Mouse (Mus musculus) gastrocnemius, postnatal 10 days (tissue): ENCODE results near the gene Zfp385b. TPM values are rescaled to one million over a fixed set of nuclear protein-coding genes. Genes with fewer than 3 reads are reported as not detected.

Source experiments
- DNase-seq: peaks from one replicate; pipeline ENCODE4 v3.0.0; 2021; ENCODE audit warnings: mixed read lengths
- total RNA-seq, 2 experiments: library from RNA; stranded (reverse); gene quantifications; 2 replicates each; pipeline ENCODE4 v1.2.3; 2021

Gene Zfp385b
- total RNA-seq, 2 experiments from 2014 or later, result 5.2 to 7.1 TPM

- DNase-seq, result no peak
Measured at GRCm38 (mm10) chr2:77379907-77380306, 439.5 kb downstream of the Zfp385b start.

DNA sequence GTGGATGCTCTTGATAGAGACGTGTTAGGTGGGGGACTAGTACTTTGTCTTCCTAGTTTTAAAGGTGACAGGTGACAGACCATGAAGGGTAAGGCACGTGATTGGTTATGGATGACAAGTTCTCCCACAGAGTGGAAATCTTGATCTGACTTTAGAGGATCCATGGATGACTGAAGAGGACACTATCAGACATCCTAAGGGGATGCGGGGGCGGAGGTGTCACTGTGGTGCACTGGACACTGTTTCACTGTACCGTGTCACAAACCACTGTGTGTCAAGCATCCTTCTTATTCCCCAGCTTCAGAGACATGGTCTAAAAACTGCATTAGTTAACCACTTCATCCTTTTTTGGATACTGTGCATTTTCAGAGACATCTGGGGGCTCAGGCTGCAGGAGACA, 440.1 kb downstream of the Zfp385b start:
- DNase-seq, result no peak

DNA sequence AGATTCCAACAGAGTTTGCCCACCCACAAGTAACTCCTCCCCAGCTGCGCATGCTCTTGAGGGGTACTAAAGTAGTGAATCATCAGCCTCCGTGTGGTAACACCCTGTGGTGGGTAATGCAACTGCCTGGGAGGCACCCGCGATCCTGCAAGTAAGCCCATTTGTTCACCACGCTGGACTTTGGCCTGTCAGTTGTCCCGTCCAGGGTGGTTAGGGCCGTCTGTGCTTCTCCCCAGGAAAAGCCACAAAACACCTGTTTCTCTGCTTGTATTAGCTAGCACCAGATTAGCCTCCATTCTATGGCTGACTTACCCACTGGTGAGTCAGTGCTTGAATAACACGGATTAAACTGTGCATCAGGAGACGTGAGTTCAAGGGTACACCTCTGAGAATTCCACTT, 442.6 kb downstream of the Zfp385b start:
- DNase-seq, result no peak

GRCm38 (mm10) chr2:77375155-77375554, 444.3 kb downstream of the Zfp385b start:
- no peak for DNase-seq

DNA sequence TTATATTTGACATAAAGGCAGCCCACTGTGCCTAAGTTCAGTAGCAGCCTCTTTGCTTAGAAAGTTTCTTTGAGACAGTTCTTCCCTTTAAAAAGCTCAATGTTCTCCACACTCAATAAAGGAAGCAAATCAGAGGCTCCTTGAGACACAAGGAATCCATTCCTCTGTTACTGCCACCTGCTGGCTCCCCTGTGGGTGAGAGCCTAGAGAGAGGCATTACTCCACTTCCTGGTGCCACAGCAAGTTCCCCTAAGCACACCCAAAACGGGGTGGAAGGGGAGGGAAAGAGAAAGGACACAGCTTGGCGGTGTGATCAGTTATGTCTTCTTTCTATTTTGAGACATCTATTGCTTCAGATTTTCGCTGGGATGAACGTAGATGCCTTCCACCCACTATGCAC, 450.3 kb downstream of the Zfp385b start:
- DNase-seq, result no peak

Other genes starting within 250 kb of the Zfp385b start
- 10 to 100 TPM; 19.6 to 23.7 TPM for gene Cwc22, start 126.7 kb upstream of the Zfp385b start, total RNA-seq